Mouse (Mus musculus) ES-Bruce4 (cell line): ENCODE results near the gene Chac1.

ENCODE experiments used
- CTCF ChIP-seq: IDR thresholded peaks from one replicate; pipeline ENCODE4 v1.8.1; 2011; ENCODE audit warnings: low read depth, low read length
- EP300 ChIP-seq: IDR thresholded peaks from 2 replicates; pipeline ENCODE4 v1.6.1; 2011; ENCODE audit warnings: low read depth, low read length; ENCODE audit not compliant: insufficient read depth
- POLR2A ChIP-seq: IDR thresholded peaks from one replicate; pipeline ENCODE4 v1.8.1; 2011; ENCODE audit warnings: low read length; ENCODE audit not compliant: insufficient read depth

GRCm38 (mm10) chr2:119358249-119358648, 7.2 kb downstream of the Chac1 start:
- no peak for TF ChIP-seq EP300
- no peak for TF ChIP-seq CTCF
- TF ChIP-seq POLR2A: no peak
